Mouse (Mus musculus) cortical plate, adult 2 months (tissue): ENCODE results near the gene Zfp326.

ENCODE experiments used
- CTCF ChIP-seq: fragments of 200-500 bp; IDR thresholded peaks from 2 replicates; pipeline ENCODE4 v1.5.1; 2011; ENCODE audit warnings: mild to moderate bottlenecking, control low read depth, low read length; ENCODE audit not compliant: insufficient read depth; ENCODE audit errors: extremely low read depth
- POLR2A ChIP-seq: fragments of 200-500 bp; IDR thresholded peaks from 2 replicates; pipeline ENCODE4 v1.6.1; 2011; ENCODE audit warnings: mild to moderate bottlenecking, low read length, control low read depth; ENCODE audit not compliant: insufficient read depth; ENCODE audit errors: extremely low read depth

GRCm38 (mm10) chr5:105930282-105930681 lies 53.9 kb downstream of the Zfp326 start:
- TF ChIP-seq POLR2A (no peak), CTCF (peak; percentile 66)
